Mouse (Mus musculus): ENCODE results near the gene Rnf183.

GRCm38 (mm10) chr4:62393459-62393858, 41.6 kb downstream of the Rnf183 start:
- TF ChIP-seq CTCF (IDR thresholded peaks at IDR 0.05; ENCODE audit: control insufficient read depth, insufficient read depth, insufficient replicate concordance, low read depth, low read length): no peak
- TF ChIP-seq POLR2A (IDR thresholded peaks at IDR 0.05; ENCODE audit: control insufficient read depth, low read depth, low read length): no peak

Measured in testis, adult 2 months (tissue).